Mouse (Mus musculus): Measurements from ENCODE around the gene Mtm1.
A peak's percentile ranks its signal among the peaks of the same experiment; 100 is the strongest.
"Not testable (repeated sequence)": the region's sequence is repeated elsewhere in the genome, so short reads cannot be mapped to it uniquely, and the experiment has no call there.

Mtm1 gene

GRCm38 (mm10) chrX:71287088-71287487 is 76.5 kb downstream of the Mtm1 start:
- DNase-seq (ENCODE audit: low spot score) = no peak

DNA sequence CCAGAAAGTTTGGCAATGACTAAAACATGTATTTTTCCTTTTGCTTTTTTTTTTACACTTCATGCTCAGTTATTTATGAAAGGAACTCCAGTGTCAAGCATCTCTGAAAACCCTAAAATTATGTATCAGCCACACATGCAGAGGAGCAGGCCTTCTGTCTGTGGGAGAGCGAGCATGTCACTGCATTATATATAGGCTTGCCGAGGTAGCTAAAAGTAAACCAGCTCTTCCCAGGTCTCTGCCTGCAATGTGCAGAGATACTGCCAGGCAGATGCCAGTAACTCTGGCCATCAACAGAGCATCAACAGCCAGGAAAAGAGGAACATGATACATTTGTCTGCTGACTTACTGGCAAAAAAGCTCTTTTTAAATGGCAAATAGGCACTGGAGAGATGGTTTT is 83.6 kb downstream of the Mtm1 start:
- DNase-seq (ENCODE audit: low spot score) = no peak

DNA sequence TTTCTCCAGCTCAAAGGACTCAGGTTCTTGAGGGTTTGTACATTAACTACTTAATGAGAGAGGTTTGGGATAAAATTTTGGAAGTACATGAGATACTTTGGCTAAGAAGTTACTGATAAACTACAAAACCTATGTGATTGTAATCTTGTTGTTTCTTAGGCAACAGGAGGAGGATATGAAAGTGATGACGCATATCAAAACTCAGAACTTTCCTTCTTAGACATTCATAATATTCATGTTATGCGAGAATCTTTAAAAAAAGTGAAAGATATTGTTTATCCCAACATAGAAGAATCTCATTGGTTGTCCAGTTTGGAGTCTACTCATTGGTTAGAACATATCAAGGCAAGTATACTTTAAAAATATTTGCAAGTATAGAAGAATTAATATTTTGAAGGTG is 85.4 kb downstream of the Mtm1 start:
- no peak for DNase-seq (ENCODE audit: low spot score)

DNA sequence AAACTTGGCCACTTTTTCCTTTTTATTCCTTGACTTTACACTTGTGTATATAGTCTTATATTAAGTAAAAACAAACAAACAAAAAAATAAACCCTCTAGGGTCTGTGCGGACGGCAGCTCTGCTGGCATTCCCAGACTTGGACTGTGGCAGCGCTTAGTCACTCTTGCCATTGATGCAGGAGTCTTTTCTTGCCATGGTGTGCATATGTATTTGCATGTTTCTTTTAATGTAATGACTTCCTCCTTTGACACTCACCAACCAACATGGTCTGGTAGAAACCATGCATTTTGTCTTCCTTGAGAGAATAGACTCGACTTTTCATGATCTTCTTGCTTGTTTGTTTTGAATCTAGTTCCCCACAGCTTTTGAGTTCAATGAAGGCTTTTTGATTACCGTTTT is 91.6 kb downstream of the Mtm1 start:
- DNase-seq (ENCODE audit: low spot score) = no peak

- peak; percentile 22 for DNase-seq (ENCODE audit: low spot score)
These were observed 100.7 kb downstream of the Mtm1 start for GRCm38 (mm10) chrX:71311229-71311628.

DNA sequence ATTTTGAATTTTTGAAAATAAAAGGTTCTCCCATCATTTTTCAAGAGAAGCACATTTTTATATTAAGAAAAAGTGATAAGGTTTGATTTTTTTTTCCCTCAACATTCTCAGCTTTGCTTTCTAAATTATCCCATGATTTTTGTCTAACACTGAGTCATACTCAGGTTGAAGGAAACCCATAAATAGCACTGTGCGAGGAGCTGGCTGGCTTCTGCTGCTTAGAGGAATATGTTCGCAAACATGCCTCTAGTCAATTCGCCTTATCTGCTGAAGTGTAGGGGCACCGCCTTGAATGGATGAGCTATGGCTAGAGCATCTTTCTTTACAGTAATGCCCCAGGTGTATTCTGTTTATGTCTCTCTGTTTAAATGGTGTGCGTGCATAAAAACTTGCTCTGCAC is 103.8 kb downstream of the Mtm1 start:
- DNase-seq (ENCODE audit: low spot score) = no peak

- DNase-seq (ENCODE audit: low spot score) = no peak
These were observed 141.5 kb downstream of the Mtm1 start for GRCm38 (mm10) chrX:71352033-71352432.

DNA sequence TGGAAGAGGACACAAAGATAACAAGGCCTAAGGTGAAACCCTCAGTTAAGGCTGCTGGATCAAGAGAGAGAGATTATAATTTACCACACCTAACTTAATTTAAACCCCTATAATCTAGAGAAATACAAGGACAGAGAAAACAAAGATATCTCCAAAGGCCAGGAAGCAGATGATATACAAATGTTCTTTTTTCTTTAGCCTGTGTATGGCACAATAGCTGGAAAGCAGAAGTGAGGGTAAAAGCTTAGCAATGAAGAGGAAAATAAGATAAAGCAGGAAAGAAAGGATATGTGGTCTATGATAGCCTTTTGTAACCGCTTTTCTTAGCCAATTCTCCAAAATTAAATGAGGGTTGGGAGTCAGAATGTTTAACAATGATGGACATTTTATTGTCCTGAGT is 144.8 kb downstream of the Mtm1 start:
- no peak for DNase-seq (ENCODE audit: low spot score)

- not testable (repeated sequence) for DNase-seq (ENCODE audit: low spot score)
These were observed 151.2 kb downstream of the Mtm1 start for GRCm38 (mm10) chrX:71361793-71362192.

GRCm38 (mm10) chrX:71364062-71364461 is 153.5 kb downstream of the Mtm1 start:
- no peak for DNase-seq (ENCODE audit: low spot score)

DNA sequence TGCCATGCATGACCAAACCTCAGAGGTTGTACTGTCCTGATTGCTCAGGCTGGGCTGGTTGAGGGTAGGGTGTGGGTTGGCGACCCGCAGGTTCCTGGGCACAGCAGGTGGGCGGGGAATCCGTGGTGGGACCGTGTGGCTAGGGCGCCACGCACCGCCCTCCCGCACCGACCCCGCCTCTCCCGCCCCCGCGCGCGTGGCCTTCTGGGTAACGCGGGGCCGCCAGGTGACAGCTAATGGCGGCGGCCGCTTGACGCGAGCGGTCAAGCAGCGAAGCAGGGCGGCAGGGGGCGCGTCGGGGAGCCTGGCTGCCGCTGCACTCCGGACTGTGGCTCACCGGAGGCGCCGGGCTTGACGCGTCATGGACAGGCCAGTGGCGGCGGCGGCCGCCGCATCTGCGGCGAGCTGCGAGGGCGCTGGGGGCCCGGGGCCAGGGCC is 154.0 kb downstream of the Mtm1 start, which contains the start of gene Mtmr1:
Gene Mtmr1 (plus strand): TSS at position 207 of the 438 bp plus-strand sequence.
- peak; percentile 75 for DNase-seq (ENCODE audit: low spot score)

DNA sequence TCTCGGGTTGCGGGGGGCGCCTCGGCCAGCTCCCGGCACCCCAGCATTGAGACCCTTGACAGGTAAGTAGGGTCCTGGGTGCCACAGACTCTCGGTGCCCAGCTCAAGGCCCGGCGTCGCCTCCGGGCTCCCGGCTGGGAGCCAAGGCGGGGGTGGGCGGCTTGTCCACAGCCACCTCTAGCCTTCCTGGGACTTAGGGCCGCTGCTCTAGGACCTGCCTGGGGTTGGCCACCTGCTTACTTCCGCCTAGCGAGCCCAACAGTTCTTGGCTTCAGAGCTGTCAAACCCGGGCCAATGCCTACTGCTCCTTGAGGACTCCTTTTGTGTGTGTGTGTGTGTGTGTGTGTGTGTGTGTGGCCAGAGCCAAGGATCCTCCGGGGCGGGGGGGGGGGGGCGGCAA is 154.4 kb downstream of the Mtm1 start:
- peak; percentile 11 for DNase-seq (ENCODE audit: low spot score)
